Comparison of ENCODE assay signal across 14 mouse cellular contexts in the genomic region with DNA sequence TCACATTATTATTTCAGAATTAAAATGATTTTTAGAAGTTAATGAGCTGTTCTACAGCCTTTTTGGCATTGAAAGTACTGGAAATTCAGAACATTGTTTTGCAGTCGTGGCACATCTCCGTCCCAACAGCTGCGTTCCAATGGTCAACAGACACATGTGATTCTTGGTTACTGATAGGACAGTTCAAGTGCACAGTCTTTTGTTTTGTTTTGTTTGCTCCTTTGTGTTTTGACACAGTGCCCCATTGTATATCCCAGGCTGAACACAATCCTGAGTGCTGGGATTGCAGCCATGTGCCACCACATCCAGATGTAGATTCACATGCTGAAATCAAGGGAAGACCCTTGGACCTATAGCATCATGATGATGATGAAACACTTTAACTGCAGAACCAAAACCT.
DNase-seq lines count a peak whose midpoint lies in the region.
"Had no signal": no experiment of that assay in that cellular context is flagged by ENCODE, and none has a peak within 500 bp of the region (broad histone marks: within the 10 kb centered on the region; RNA-seq: fewer than 3 reads in every experiment).

No protein-coding gene starts in this region.

- intact Hi-C loops in left cerebral cortex, postnatal 10 days (cut with DNase I): no loop called here

- DNase-seq in cerebellum, adult 11 months: peak; percentile 1
- no peak for DNase-seq in cerebellum, postnatal 25 days
- DNase-seq in frontal cortex, adult 2 months (ENCODE audit: extremely low spot score in 1 of 2, low spot score in 1 of 2): peak; percentile 15 to 16
- no peak for DNase-seq in frontal cortex, postnatal 25 days (ENCODE audit: low spot score in 2 of 2)
- peak; percentile 56 for DNase-seq in left cerebral cortex, adult 11 months (ENCODE audit: low spot score)
- no peak for DNase-seq in left cerebral cortex, postnatal 10 days (ENCODE audit: extremely low spot score in 1 of 2, low spot score in 2 of 2)
- DNase-seq in brain, adult 2 months (ENCODE audit: low read depth, low spot score): peak; percentile 90
- DNase-seq: adrenal gland, adult 2 months; adrenal gland, postnatal 36 days; embryo, embryonic 11 days; gastrocnemius, postnatal 10 days; heart, postnatal 10 days; kidney, adult 9 months; kidney, postnatal 10 days had no signal

Comparison
In these comparisons a context has a peak if more than half of its experiments do, and no peak if none do; other contexts are left out.
1. DNase-seq: peak in cerebellum, adult 11 months (single experiment), frontal cortex, adult 2 months (2 of 2), left cerebral cortex, adult 11 months (single experiment) and brain, adult 2 months (single experiment); none in cerebellum, postnatal 25 days (0 of 2), frontal cortex, postnatal 25 days (0 of 2) and left cerebral cortex, postnatal 10 days (0 of 2).